Mouse (Mus musculus): ENCODE measurements around the gene Nfic.

DNA sequence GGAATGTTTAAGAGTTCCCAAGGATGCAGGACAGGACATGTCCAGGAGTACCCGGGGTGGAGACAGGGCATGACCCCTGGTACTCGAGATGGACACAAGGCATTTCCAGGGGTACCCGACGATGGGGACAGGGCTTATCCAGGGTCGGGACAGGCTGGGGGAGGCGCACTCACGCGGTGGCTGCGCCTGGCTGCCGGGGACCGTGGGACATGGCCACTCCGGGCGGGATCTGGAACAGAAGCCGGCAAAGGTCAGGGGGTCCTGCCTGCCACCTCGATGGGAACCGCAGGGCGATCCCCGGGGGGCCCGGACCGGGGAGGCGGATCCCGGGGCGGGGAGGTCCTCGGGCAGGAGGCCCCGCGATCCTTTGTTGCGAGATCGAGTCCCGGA, 105.5 kb downstream of the Nfic start:
- TF ChIP-seq POLR2A (IDR thresholded peaks at IDR 0.05; ENCODE audit: insufficient read depth, low read length) (no peak), CTCF (IDR thresholded peaks at IDR 0.05; ENCODE audit: low read depth, low read length) (no peak), EP300 (IDR thresholded peaks at IDR 0.05; ENCODE audit: insufficient read depth, low read depth, low read length) (no peak)

Data from ES-Bruce4 (cell line).